Mouse (Mus musculus): ENCODE measurements around the gene Relb.

GRCm38 (mm10) chr7:19619004-19619801, 10.0 kb downstream of the Relb start:
- TF ChIP-seq CTCF (IDR thresholded peaks at IDR 0.05; ENCODE audit: extremely low read depth, insufficient read depth, insufficient read length, insufficient replicate concordance) (peak; percentile 70; the same call in 1 of the 2 replicates), POLR2A (IDR thresholded peaks at IDR 0.05; ENCODE audit: low read depth, low read length) (no peak)

Data from spleen, adult 2 months (tissue).